Mouse (Mus musculus) lung, postnatal 0 days (tissue): ENCODE measurements around the gene Hspbap1. TPM values are rescaled to one million over a fixed set of nuclear protein-coding genes. Genes with fewer than 3 reads are reported as not detected.

ENCODE experiments used
- ATAC-seq: fragments of 200-750 bp; cut with Nextera tagmentation; 2 replicates; pipeline ENCODE4 v1.8.0; 2017; ENCODE audit warnings: moderate library complexity
- DNase-seq: peaks from one replicate; pipeline ENCODE4 v3.0.0-alpha.2; 2016; ENCODE audit warnings: low spot score
- H3K27ac ChIP-seq: fragments of 300-500 bp; sonication (generic); 2 replicates; pipeline ENCODE4 v1.5.1; 2014; ENCODE audit warnings: antibody characterized with exemption, mild to moderate bottlenecking, low read length, mixed read lengths
- H3K27me3 ChIP-seq: fragments of 300-500 bp; sonication (generic); replicated peaks from 2 replicates; pipeline ENCODE4 v1.6.1; 2014; ENCODE audit warnings: low read length, mixed read lengths; ENCODE audit not compliant: insufficient read depth
- H3K36me3 ChIP-seq: fragments of 300-500 bp; sonication (generic); 2 replicates; pipeline ENCODE4 v1.6.1; 2014; ENCODE audit warnings: low read length, mixed read lengths; ENCODE audit not compliant: insufficient read depth
- H3K4me1 ChIP-seq: fragments of 300-500 bp; sonication (generic); 2 replicates; pipeline ENCODE4 v1.6.1; 2014; ENCODE audit warnings: antibody characterized with exemption, low read depth, low read length, mixed read lengths; ENCODE audit not compliant: insufficient read depth
- H3K4me2 ChIP-seq: fragments of 300-500 bp; sonication (generic); replicated peaks from 2 replicates; pipeline ENCODE4 v1.6.1; 2014; ENCODE audit warnings: low read depth, mild to moderate bottlenecking, low read length, moderate library complexity, mixed read lengths
- H3K4me3 ChIP-seq: fragments of 300-500 bp; sonication (generic); 2 replicates; pipeline ENCODE4 v1.5.1; 2014; ENCODE audit warnings: low read depth, low read length
- H3K9ac ChIP-seq: fragments of 300-500 bp; sonication (generic); replicated peaks from 2 replicates; pipeline ENCODE4 v1.6.1; 2014; ENCODE audit warnings: low read depth, mild to moderate bottlenecking
- H3K9me3 ChIP-seq: fragments of 300-500 bp; sonication (generic); 2 replicates; pipeline ENCODE4 v1.6.1; 2016; ENCODE audit warnings: low read length, mixed read lengths
- CTCF ChIP-seq: IDR thresholded peaks from 2 replicates; pipeline ENCODE4 v1.5.1; 2016; ENCODE audit warnings: antibody characterized with exemption, mild to moderate bottlenecking
- EP300 ChIP-seq: IDR thresholded peaks from 2 replicates; pipeline ENCODE4 v1.6.1; 2016; ENCODE audit warnings: antibody characterized with exemption, mild to moderate bottlenecking, control low read depth
- WGBS: fragments of 180-500 bp; shearing (Covaris S2); extraction: QIAGEN DNeasy Blood & Tissue Kit; methylation state at CpG from one replicate; pipeline ENCODE4 v1.1.7; 2014; 5-methylcytosine and 5-hydroxymethylcytosine counted together
- polyA plus RNA-seq: library from polyadenylated mRNA; unstranded; fragments of >200 nt; fragmentation: Nextera tagmentation; extraction: Ambion mirVana; gene quantifications from 2 replicates; pipeline ENCODE4 v1.2.1, GENCODE M21; 2015

Gene Hspbap1
- polyA plus RNA-seq, 1 experiment from 2014 or later, result 9.3 TPM

DNA sequence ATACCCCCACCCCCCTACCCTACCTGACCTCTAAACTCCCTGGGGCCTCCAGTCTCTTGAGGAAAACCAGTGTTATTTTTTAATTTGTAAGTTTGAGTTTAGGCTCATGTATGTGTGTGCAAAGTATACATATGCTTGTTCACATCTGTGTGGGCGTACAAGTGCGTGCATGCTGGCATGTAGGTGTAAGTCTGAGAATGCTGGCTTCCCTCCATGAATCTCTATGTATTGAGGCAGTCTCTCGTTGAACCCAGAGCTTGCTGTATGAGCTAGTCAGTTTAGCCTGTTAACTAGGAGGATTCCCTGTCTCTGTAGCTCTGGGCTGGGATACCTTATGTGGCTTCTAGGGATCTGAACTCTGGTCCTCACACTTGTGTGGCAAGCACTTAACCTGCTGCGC, 7.6 kb downstream of the Hspbap1 start:
- H3K9me3 ChIP-seq, result no peaks in the 10 kb centered on the region
- ATAC-seq (no peak), DNase-seq (no peak)
- no peak overlapping the region for H3K9ac ChIP-seq
- H3K4me1 ChIP-seq, result no peaks in the 10 kb centered on the region
- no peak overlapping the region for H3K4me3 ChIP-seq
- no peak overlapping the region for H3K27ac ChIP-seq
- no peak overlapping the region for H3K4me2 ChIP-seq
- TF ChIP-seq EP300 (no peak), CTCF (no peak)
- H3K27me3 ChIP-seq, result no peaks in the 10 kb centered on the region
- 94% methylated on average over 4 of the region's 4 CpGs for WGBS
- no peaks in the 10 kb centered on the region for H3K36me3 ChIP-seq

- Histone ChIP-seq H3K9me3 (no peaks in the 10 kb centered on the region), H3K27me3 (no peaks in the 10 kb centered on the region), H3K4me2 (no peak overlapping the region), H3K4me1 (no peaks in the 10 kb centered on the region), H3K36me3 (no peaks in the 10 kb centered on the region), H3K27ac (no peak overlapping the region), H3K9ac (no peak overlapping the region), H3K4me3 (no peak overlapping the region)
- no peak for ATAC-seq
- no peak for DNase-seq
- TF ChIP-seq CTCF (no peak), EP300 (no peak)
- 83% methylated on average over 7 of the region's 7 CpGs for WGBS
Observed at GRCm38 (mm10) chr16:35779681-35780080, 9.5 kb downstream of the Hspbap1 start.

DNA sequence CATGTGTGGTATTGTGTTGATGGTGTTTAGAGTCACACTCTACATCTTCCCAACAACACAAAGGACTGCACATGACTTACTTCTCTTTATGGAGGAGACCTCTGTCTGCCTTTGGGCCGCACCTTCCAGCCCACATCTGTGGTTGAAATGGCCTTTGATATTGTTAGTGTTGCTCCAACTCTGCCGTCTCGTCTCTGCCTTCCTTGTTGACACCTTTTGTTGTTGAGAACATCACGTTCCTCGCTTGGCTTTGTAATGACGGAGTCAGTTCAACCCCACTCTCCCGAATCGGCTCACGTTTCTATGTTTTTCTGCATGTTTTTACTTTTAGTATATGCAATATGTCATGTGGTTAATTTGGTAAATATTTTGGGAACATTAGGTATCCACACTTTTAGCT, 10.9 kb downstream of the Hspbap1 start:
- H3K4me1 ChIP-seq, result no peaks in the 10 kb centered on the region
- no peaks in the 10 kb centered on the region for H3K27me3 ChIP-seq
- WGBS, result 83% methylated on average over 9 of the region's 9 CpGs
- H3K9me3 ChIP-seq, result no peaks in the 10 kb centered on the region
- no peak overlapping the region for H3K4me2 ChIP-seq
- no peaks in the 10 kb centered on the region for H3K36me3 ChIP-seq
- no peak overlapping the region for H3K27ac ChIP-seq
- TF ChIP-seq CTCF, result no peak
- TF ChIP-seq EP300, result no peak
- H3K4me3 ChIP-seq, result no peak overlapping the region
- DNase-seq, result no peak
- H3K9ac ChIP-seq, result no peak overlapping the region
- ATAC-seq, result no peak

- no peaks in the 10 kb centered on the region for H3K36me3 ChIP-seq
- no peaks in the 10 kb centered on the region for H3K27me3 ChIP-seq
- ATAC-seq (no peak), DNase-seq (no peak)
- TF ChIP-seq EP300 (no peak), CTCF (no peak)
- H3K27ac ChIP-seq, result no peak overlapping the region
- 82% methylated on average over 5 of the region's 5 CpGs for WGBS
- no peaks in the 10 kb centered on the region for H3K4me1 ChIP-seq
- H3K9me3 ChIP-seq, result no peaks in the 10 kb centered on the region
- no peak overlapping the region for H3K4me2 ChIP-seq
- H3K9ac ChIP-seq, result no peak overlapping the region
- no peak overlapping the region for H3K4me3 ChIP-seq
Observed at GRCm38 (mm10) chr16:35781651-35782050, 11.5 kb downstream of the Hspbap1 start.

- DNase-seq (no peak), ATAC-seq (no peak)
- Histone ChIP-seq H3K9me3 (no peaks in the 10 kb centered on the region), H3K36me3 (no peaks in the 10 kb centered on the region), H3K27me3 (no peaks in the 10 kb centered on the region), H3K27ac (no peak overlapping the region), H3K4me2 (no peak overlapping the region), H3K4me1 (no peaks in the 10 kb centered on the region), H3K4me3 (no peak overlapping the region), H3K9ac (no peak overlapping the region)
- WGBS, result 89% methylated on average over 13 of the region's 13 CpGs
- TF ChIP-seq CTCF (no peak), EP300 (no peak)
Observed at GRCm38 (mm10) chr16:35782451-35783206, 12.5 kb downstream of the Hspbap1 start.

DNA sequence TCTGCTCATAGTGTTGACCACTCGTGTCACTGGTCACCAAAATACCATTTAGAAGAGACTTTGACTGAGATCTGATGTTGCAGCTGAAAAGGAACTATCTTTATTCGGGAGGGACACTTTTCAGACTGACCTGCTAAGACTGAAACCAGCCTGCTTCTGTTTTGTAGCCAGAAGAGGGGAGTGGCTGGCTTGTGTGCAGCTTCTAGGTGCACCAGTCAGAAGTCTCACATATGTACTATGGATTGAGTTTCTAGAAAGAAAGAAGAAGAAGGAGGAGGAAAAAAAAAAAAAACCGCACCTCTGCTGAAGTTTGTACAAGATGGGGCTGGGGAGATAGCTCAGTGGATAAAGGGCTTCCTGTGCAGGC, 13.0 kb downstream of the Hspbap1 start:
- TF ChIP-seq EP300, result no peak
- TF ChIP-seq CTCF, result no peak
- Histone ChIP-seq H3K36me3 (no peaks in the 10 kb centered on the region), H3K27me3 (no peaks in the 10 kb centered on the region), H3K27ac (no peak overlapping the region), H3K4me1 (no peaks in the 10 kb centered on the region), H3K9ac (no peak overlapping the region), H3K4me2 (no peak overlapping the region), H3K9me3 (no peaks in the 10 kb centered on the region), H3K4me3 (no peak overlapping the region)
- ATAC-seq (no peak), DNase-seq (no peak)
- 85% methylated on average over 3 of the region's 3 CpGs for WGBS
